In genomic region chr4:80915211-80915610, GRCm38 (mm10) we compare ENCODE assay signal across 19 mouse cellular contexts. TPM values are rescaled to one million over a fixed set of nuclear protein-coding genes. Genes with fewer than 3 reads are reported as not detected.
"Had no signal": no experiment of that assay in that cellular context is flagged by ENCODE, and none has a peak within 500 bp of the region (broad histone marks: within the 10 kb centered on the region; RNA-seq: fewer than 3 reads in every experiment).

No protein-coding gene starts in this region.

- H3K4me3 ChIP-seq: lung, embryonic 15.5 days; midbrain, embryonic 10.5 days; midbrain, embryonic 12.5 days; neural tube, embryonic 12.5 days; stomach, embryonic 15.5 days had no signal

- DNase-seq: lung, adult 2 months; lung, postnatal 14 days; midbrain, embryonic 14.5 days; right cerebral cortex, postnatal 14 days; thymus, adult 18-20 months; thymus, postnatal 14 days; thymus, postnatal 36 days had no signal

- H3K9me3 ChIP-seq: lung, embryonic 15.5 days; midbrain, embryonic 10.5 days; midbrain, embryonic 12.5 days; neural tube, embryonic 12.5 days; stomach, embryonic 15.5 days had no signal

- H3K4me2 ChIP-seq: lung, embryonic 15.5 days; midbrain, embryonic 12.5 days; neural tube, embryonic 12.5 days; stomach, embryonic 15.5 days had no signal

- H3K4me1 ChIP-seq: midbrain, embryonic 12.5 days; stomach, embryonic 15.5 days had no signal

- H3K27ac ChIP-seq: liver, embryonic 14.5 days; lung, embryonic 15.5 days; macrophage; midbrain, embryonic 10.5 days; midbrain, embryonic 12.5 days; neural tube, embryonic 12.5 days; stomach, embryonic 15.5 days had no signal

- ATAC-seq: lung, postnatal 0 days; midbrain, embryonic 16.5 days had no signal

- H3K36me3 ChIP-seq: lung, embryonic 15.5 days; midbrain, embryonic 10.5 days; midbrain, embryonic 12.5 days; neural tube, embryonic 12.5 days; stomach, embryonic 15.5 days had no signal

- H3K9ac ChIP-seq: liver, embryonic 14.5 days; lung, embryonic 15.5 days; midbrain, embryonic 12.5 days; neural tube, embryonic 12.5 days; stomach, embryonic 15.5 days had no signal

- H3K27me3 ChIP-seq: lung, embryonic 15.5 days; midbrain, embryonic 12.5 days; neural tube, embryonic 12.5 days; stomach, embryonic 15.5 days had no signal

RNA-seq across cellular contexts. Expression of gene Lurap1l, which starts 4.8 kb away (rescaled TPM):
- total RNA-seq: megakaryocyte, adult 5-6 weeks; megakaryocyte-erythroid progenitor cell, adult 5-6 weeks; neutrophil, adult 5-6 weeks had no signal
- polyA plus RNA-seq: macrophage had no signal
